Mouse (Mus musculus): ENCODE measurements around the gene Fam180a. TPM values are rescaled to one million over a fixed set of nuclear protein-coding genes. Genes with fewer than 3 reads are reported as not detected.
A peak's percentile ranks its signal among the peaks of the same experiment; 100 is the strongest.

Gene Fam180a
- polyA plus RNA-seq, 1 experiment = 0.74 TPM

DNA sequence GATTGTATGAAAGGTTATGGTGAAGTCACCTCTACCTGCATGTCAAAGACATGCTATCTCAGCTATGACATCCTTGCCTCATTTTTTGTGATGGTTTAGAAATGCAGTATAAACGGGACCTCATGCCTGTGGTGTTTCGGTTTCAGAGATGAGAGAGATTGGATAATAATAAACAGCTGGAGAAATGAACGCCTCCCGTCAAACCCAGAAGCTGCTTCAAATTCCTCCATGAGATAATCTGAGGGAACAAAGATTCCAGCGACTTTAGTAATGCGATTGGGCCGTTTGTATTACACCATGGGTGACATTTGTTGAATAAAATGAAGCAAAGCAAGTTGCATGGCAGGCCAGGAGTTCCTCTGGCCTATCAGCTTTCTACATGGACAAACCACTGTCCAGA, 16.5 kb downstream of the Fam180a start:
- no peak overlapping the region for H3K27ac ChIP-seq (ENCODE audit: insufficient read depth, low read length)

DNA sequence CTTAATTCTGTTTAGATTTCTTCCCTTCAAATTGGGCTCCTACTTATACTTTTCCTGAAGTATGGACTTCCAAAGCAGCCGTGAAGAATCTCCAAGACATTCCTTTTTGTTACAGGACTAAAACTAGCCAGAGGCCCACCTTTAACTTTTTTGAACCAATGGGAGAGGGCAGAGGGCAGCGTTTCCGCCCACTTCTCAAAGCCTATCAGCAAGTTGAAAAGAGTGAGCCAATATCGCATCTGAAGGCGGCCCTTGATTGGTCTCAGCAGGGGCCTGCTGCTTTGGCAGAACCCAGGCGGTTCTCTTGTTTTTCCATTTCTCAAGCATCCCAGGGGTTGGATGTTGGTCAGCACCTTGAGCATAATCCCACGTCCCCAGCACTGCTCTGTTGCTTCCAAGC, 17.9 kb downstream of the Fam180a start, which contains the start of gene Slc13a4:
Slc13a4 (minus strand) TSS at position 95 of the 400 bp plus-strand sequence.
- TF ChIP-seq POLR2A (IDR thresholded peaks at IDR 0.05; ENCODE audit: borderline replicate concordance, insufficient read depth, low read length) (no peak), CTCF (IDR thresholded peaks at IDR 0.05; ENCODE audit: borderline replicate concordance, insufficient read depth, low read depth, low read length) (no peak)
- Histone ChIP-seq H3K4me1 (ENCODE audit: control insufficient read depth, insufficient read depth, low read length) (no peaks in the 10 kb centered on the region), H3K4me3 (replicated peaks; ENCODE audit: insufficient read depth, low read depth, low read length) (no peak within 1 kb of the TSS), H3K27me3 (ENCODE audit: control insufficient read depth, insufficient read depth, low read length) (no peaks in the 10 kb centered on the region), H3K27ac (ENCODE audit: insufficient read depth, low read length) (no peak within 1 kb of the TSS)
- no peak for DNase-seq
- 22% methylated on average over 7 of the region's 7 CpGs for WGBS

More for the DNA sequence above, 16.5 kb downstream of the Fam180a start:
- DNase-seq = no peak
- no peak overlapping the region for H3K4me3 ChIP-seq (replicated peaks; ENCODE audit: insufficient read depth, low read depth, low read length)
- TF ChIP-seq POLR2A (IDR thresholded peaks at IDR 0.05; ENCODE audit: borderline replicate concordance, insufficient read depth, low read length) (no peak), CTCF (IDR thresholded peaks at IDR 0.05; ENCODE audit: borderline replicate concordance, insufficient read depth, low read depth, low read length) (no peak)
- no peaks in the 10 kb centered on the region for H3K27me3 ChIP-seq (ENCODE audit: control insufficient read depth, insufficient read depth, low read length)
- WGBS = 85% methylated on average over 7 of the region's 7 CpGs
- no peaks in the 10 kb centered on the region for H3K4me1 ChIP-seq (ENCODE audit: control insufficient read depth, insufficient read depth, low read length)

DNA sequence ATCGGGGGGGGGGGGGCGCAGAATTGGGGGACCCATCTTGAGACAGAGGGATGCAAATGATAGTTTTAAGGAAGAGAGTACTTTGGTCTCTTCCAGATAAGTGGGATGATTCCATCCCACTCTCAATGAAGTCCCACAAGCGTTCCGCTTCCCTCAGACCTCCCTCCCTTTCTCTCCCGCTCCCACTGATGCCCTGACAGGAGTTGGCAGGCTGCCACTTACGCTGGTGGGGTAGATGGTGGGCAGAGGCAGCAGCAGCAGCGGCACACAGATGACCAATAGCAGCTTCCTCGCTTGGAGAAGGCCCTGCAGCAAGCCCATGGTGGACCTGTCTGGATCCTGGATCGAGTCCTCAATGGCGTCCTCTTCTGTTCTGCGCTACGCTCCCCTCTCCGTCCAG, 18.8 kb downstream of the Fam180a start:
- no peak for DNase-seq
- Histone ChIP-seq H3K4me1 (ENCODE audit: control insufficient read depth, insufficient read depth, low read length) (no peaks in the 10 kb centered on the region), H3K27me3 (ENCODE audit: control insufficient read depth, insufficient read depth, low read length) (no peaks in the 10 kb centered on the region), H3K27ac (ENCODE audit: insufficient read depth, low read length) (no peak overlapping the region), H3K4me3 (replicated peaks; ENCODE audit: insufficient read depth, low read depth, low read length) (no peak overlapping the region)
- WGBS = 40% methylated on average over 13 of the region's 13 CpGs
- no peak for TF ChIP-seq CTCF (IDR thresholded peaks at IDR 0.05; ENCODE audit: borderline replicate concordance, insufficient read depth, low read depth, low read length)
- no peak for TF ChIP-seq POLR2A (IDR thresholded peaks at IDR 0.05; ENCODE audit: borderline replicate concordance, insufficient read depth, low read length)

DNA sequence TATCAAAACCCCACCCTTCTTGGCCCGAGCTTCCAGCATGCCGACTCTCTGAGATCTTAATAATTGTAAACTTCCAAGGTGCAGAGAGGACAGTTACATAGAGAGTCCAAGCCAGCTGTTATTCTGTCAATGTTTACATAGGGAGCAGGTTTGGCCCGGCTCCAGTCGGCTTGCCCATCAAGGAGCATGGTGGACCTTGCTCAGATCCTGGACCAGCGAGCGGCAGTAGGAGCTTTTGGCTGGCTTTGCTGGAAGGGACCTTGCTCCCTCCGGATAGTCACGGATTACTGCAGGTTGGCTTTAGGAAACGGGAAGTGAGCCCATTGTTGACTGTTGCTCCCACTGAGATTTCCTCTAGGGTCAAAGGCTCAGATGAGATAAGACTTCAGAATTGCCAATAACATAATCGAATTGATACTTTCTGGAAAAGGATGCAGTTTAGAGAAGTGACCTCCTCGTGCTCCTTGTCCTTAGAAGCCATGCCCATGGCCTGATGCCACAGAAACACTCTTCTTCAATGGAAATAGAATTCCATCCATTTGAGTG, 22.5 kb downstream of the Fam180a start:
- Histone ChIP-seq H3K27me3 (ENCODE audit: control insufficient read depth, insufficient read depth, low read length) (no peaks in the 10 kb centered on the region), H3K4me1 (ENCODE audit: control insufficient read depth, insufficient read depth, low read length) (no peaks in the 10 kb centered on the region), H3K27ac (ENCODE audit: insufficient read depth, low read length) (no peak overlapping the region), H3K4me3 (replicated peaks; ENCODE audit: insufficient read depth, low read depth, low read length) (no peak overlapping the region)
- no peak for DNase-seq
- 31% methylated on average over 11 of the region's 11 CpGs for WGBS
- TF ChIP-seq POLR2A (IDR thresholded peaks at IDR 0.05; ENCODE audit: borderline replicate concordance, insufficient read depth, low read length) (no peak), CTCF (IDR thresholded peaks at IDR 0.05; ENCODE audit: borderline replicate concordance, insufficient read depth, low read depth, low read length) (no peak)

DNA sequence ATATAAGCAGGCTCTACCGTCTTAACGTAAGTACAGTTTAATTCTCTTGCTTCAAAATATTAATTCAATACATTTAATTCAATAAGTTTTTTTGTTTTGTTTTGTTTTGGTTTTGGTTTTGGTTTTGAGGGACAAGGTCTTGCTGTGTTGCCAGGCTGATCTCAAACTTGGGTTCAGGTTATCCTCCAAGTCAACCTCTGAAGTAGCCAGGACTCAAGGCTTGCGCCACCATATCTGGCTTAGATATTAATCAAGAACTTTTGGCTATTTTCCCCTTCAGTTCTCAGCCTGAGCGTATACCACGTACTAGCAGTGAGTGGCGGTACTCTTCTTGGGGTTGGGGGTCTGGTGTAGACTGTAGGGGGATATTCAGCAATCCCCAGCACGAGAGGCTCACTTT, 23.4 kb downstream of the Fam180a start:
- no peak for DNase-seq
- Histone ChIP-seq H3K27me3 (ENCODE audit: control insufficient read depth, insufficient read depth, low read length) (no peaks in the 10 kb centered on the region), H3K27ac (ENCODE audit: insufficient read depth, low read length) (no peak overlapping the region), H3K4me1 (ENCODE audit: control insufficient read depth, insufficient read depth, low read length) (no peaks in the 10 kb centered on the region), H3K4me3 (replicated peaks; ENCODE audit: insufficient read depth, low read depth, low read length) (no peak overlapping the region)
- 94% methylated on average over 7 of the region's 7 CpGs for WGBS
- TF ChIP-seq CTCF (IDR thresholded peaks at IDR 0.05; ENCODE audit: borderline replicate concordance, insufficient read depth, low read depth, low read length) (no peak), POLR2A (IDR thresholded peaks at IDR 0.05; ENCODE audit: borderline replicate concordance, insufficient read depth, low read length) (no peak)

DNA sequence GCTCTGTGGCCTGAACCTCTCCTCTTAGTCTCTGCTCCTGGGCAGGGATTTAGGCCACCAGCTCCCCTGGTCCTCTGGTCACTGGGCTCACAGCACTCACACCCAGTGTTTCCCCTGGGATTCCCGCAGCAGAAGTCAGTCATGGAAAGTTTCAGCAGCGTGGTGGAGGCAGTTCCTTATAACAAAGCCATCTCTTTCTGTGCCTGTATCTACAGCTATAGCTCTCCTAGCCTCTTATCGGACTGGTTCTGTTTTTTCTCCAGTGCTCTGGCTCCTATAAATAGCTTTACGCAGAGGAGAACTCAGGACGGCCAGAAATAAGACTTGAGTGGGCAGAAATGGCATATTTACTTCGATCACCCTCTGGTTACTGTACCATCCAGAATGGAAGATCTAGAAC, 27.6 kb downstream of the Fam180a start:
- 89% methylated on average over 6 of the region's 6 CpGs for WGBS
- TF ChIP-seq CTCF (IDR thresholded peaks at IDR 0.05; ENCODE audit: borderline replicate concordance, insufficient read depth, low read depth, low read length) = no peak
- no peak for TF ChIP-seq POLR2A (IDR thresholded peaks at IDR 0.05; ENCODE audit: borderline replicate concordance, insufficient read depth, low read length)
- DNase-seq = no peak

DNA sequence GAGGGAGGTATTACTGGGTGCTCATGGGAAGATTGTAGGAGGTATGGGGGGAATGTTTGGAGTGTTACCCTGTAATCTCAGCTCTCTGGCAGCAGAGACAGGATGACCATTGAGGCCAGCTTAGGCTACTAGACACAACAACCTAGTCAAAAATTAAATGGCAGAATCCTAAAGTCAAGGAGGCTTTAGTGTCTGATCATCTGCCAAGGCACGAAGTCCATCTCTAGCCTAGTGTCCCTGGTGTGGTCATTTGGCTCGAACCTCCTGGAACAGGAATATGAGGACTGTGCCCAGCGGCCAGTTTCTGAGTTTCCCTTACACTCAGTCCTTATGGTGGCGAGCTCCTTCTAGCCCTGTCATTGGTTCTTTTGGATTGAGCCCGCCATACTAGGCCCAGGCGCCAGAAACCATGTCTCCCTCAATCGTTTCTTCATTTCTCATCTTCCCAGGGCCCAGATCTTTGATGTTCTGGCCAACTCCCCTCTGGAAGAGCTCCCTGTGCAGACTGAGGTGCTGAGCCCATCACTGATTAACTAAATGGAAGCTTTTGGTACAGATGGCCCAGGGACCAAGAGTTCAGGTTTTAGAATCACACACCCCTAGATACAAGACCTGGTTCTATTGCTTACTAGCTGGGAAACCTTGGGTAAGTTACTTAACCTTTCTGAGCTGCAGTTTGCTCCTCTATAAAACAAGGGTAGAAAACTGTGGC, 28.3 kb downstream of the Fam180a start:
- H3K27ac ChIP-seq (ENCODE audit: insufficient read depth, low read length) = no peak overlapping the region
- TF ChIP-seq CTCF (IDR thresholded peaks at IDR 0.05; ENCODE audit: borderline replicate concordance, insufficient read depth, low read depth, low read length) (no peak), POLR2A (IDR thresholded peaks at IDR 0.05; ENCODE audit: borderline replicate concordance, insufficient read depth, low read length) (no peak)
- WGBS = 86% methylated on average over 7 of the region's 7 CpGs
- no peaks in the 10 kb centered on the region for H3K27me3 ChIP-seq (ENCODE audit: control insufficient read depth, insufficient read depth, low read length)
- no peak for DNase-seq
- peaks cover 7% of the 10 kb centered on the region; the same call in 1 of the 2 replicates for H3K4me1 ChIP-seq (ENCODE audit: control insufficient read depth, insufficient read depth, low read length)
- H3K4me3 ChIP-seq (replicated peaks; ENCODE audit: insufficient read depth, low read depth, low read length) = no peak overlapping the region

More for the DNA sequence above, 27.6 kb downstream of the Fam180a start:
- Histone ChIP-seq H3K27me3 (ENCODE audit: control insufficient read depth, insufficient read depth, low read length) (no peaks in the 10 kb centered on the region), H3K4me1 (ENCODE audit: control insufficient read depth, insufficient read depth, low read length) (peaks cover 7% of the 10 kb centered on the region; the same call in 1 of the 2 replicates), H3K4me3 (replicated peaks; ENCODE audit: insufficient read depth, low read depth, low read length) (no peak overlapping the region), H3K27ac (ENCODE audit: insufficient read depth, low read length) (no peak overlapping the region)

DNA sequence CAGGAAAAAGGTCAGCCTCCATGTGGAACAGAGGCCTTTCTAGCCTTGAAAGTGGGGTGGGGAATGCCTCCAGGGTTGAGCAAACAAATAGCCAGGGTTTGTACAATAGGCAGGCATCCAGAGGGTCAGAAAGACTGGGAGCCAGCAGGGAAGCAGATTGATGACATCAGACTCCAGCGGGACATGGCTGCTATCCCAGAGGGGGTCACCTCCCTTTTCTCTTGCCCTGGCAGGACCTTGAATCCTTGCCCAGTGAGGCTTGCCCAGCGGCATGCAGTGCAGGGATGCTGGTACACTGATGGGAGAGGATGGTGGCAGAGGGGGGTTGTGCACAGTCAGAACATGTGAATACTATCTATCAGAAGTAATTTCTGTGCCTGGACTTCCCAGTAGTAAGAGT, 28.9 kb downstream of the Fam180a start:
- TF ChIP-seq CTCF (IDR thresholded peaks at IDR 0.05; ENCODE audit: borderline replicate concordance, insufficient read depth, low read depth, low read length) (no peak), POLR2A (IDR thresholded peaks at IDR 0.05; ENCODE audit: borderline replicate concordance, insufficient read depth, low read length) (no peak)
- 10% methylated on average over 2 of the region's 2 CpGs for WGBS

More for the DNA sequence above, 28.9 kb downstream of the Fam180a start:
- Histone ChIP-seq H3K27ac (ENCODE audit: insufficient read depth, low read length) (no peak overlapping the region), H3K4me1 (ENCODE audit: control insufficient read depth, insufficient read depth, low read length) (peaks cover 7% of the 10 kb centered on the region; the same call in 1 of the 2 replicates), H3K27me3 (ENCODE audit: control insufficient read depth, insufficient read depth, low read length) (no peaks in the 10 kb centered on the region), H3K4me3 (replicated peaks; ENCODE audit: insufficient read depth, low read depth, low read length) (no peak overlapping the region)
- peak; percentile 31 to 52 for DNase-seq

Data from cerebellum, adult 2 months (tissue).